Mouse (Mus musculus): ENCODE results near the gene Sgo2a. TPM values are rescaled to one million over a fixed set of nuclear protein-coding genes. Genes with fewer than 3 reads are reported as not detected.
"Not testable (repeated sequence)": the region's sequence is repeated elsewhere in the genome, so short reads cannot be mapped to it uniquely, and the experiment has no call there.

Gene Sgo2a
- polyA plus RNA-seq, 1 experiment: 4.3 TPM

GRCm38 (mm10) chr1:57989052-57989600 lies 6.6 kb upstream of the Sgo2a start:
- Histone ChIP-seq H3K79me2 (ENCODE audit: control insufficient read depth, insufficient read depth) (no peaks in the 10 kb centered on the region), H3K4me3 (ENCODE audit: insufficient read depth, poor library complexity, severe bottlenecking) (no peak overlapping the region), H3K36me3 (ENCODE audit: control insufficient read depth, insufficient read depth) (no peaks in the 10 kb centered on the region), H3K27me3 (ENCODE audit: control insufficient read depth, insufficient read depth, insufficient read length) (no peaks in the 10 kb centered on the region), H3ac (ENCODE audit: control insufficient read depth, insufficient read length, low read depth) (peak overlapping the region; percentile 18), H3K79me3 (ENCODE audit: low read depth) (no peaks in the 10 kb centered on the region)
- TF ChIP-seq CEBPB (IDR thresholded peaks at IDR 0.05; ENCODE audit: low read depth) (peak; percentile 90), CTCF (IDR thresholded peaks at IDR 0.05; ENCODE audit: control insufficient read depth, insufficient read depth, insufficient read length) (no peak), MYOD1 (IDR thresholded peaks at IDR 0.05; ENCODE audit: control insufficient read depth, insufficient read length, low read depth) (no peak), MAX (IDR thresholded peaks at IDR 0.05) (peak; percentile 52), USF1 (IDR thresholded peaks at IDR 0.05; ENCODE audit: low read depth) (no peak), MYOG (IDR thresholded peaks at IDR 0.05; ENCODE audit: control insufficient read depth, extremely low read depth, insufficient read length) (no peak), FOSL1 (IDR thresholded peaks at IDR 0.05; ENCODE audit: insufficient read depth, low read length, poor library complexity, severe bottlenecking) (no peak)

GRCm38 (mm10) chr1:57991277-57991676 lies 4.5 kb upstream of the Sgo2a start:
- no peak for TF ChIP-seq CEBPB (IDR thresholded peaks at IDR 0.05; ENCODE audit: low read depth)
- no peak for TF ChIP-seq CTCF (IDR thresholded peaks at IDR 0.05; ENCODE audit: control insufficient read depth, insufficient read depth, insufficient read length)
- no peak for TF ChIP-seq MYOD1 (IDR thresholded peaks at IDR 0.05; ENCODE audit: control insufficient read depth, insufficient read length, low read depth)
- TF ChIP-seq MYOG (IDR thresholded peaks at IDR 0.05; ENCODE audit: control insufficient read depth, extremely low read depth, insufficient read length): no peak
- TF ChIP-seq FOSL1 (IDR thresholded peaks at IDR 0.05; ENCODE audit: insufficient read depth, low read length, poor library complexity, severe bottlenecking): no peak
- no peak for TF ChIP-seq MAX (IDR thresholded peaks at IDR 0.05)
- H3K79me2 ChIP-seq (ENCODE audit: control insufficient read depth, insufficient read depth): peaks cover 6% of the 10 kb centered on the region
- H3K4me3 ChIP-seq (ENCODE audit: insufficient read depth, poor library complexity, severe bottlenecking): no peak overlapping the region
- H3K27me3 ChIP-seq (ENCODE audit: control insufficient read depth, insufficient read depth, insufficient read length): no peaks in the 10 kb centered on the region
- H3ac ChIP-seq (ENCODE audit: control insufficient read depth, insufficient read length, low read depth): no peak overlapping the region
- peaks cover 2% of the 10 kb centered on the region for H3K79me3 ChIP-seq (ENCODE audit: low read depth)
- no peaks in the 10 kb centered on the region for H3K36me3 ChIP-seq (ENCODE audit: control insufficient read depth, insufficient read depth)

- H3K79me3 ChIP-seq (ENCODE audit: low read depth): peaks cover 41% of the 10 kb centered on the region
- TF ChIP-seq CTCF (IDR thresholded peaks at IDR 0.05; ENCODE audit: control insufficient read depth, insufficient read depth, insufficient read length) (no peak), CEBPB (IDR thresholded peaks at IDR 0.05; ENCODE audit: low read depth) (no peak), MAX (IDR thresholded peaks at IDR 0.05) (no peak), USF1 (IDR thresholded peaks at IDR 0.05; ENCODE audit: low read depth) (no peak), MYOD1 (IDR thresholded peaks at IDR 0.05; ENCODE audit: control insufficient read depth, insufficient read length, low read depth) (no peak), FOSL1 (IDR thresholded peaks at IDR 0.05; ENCODE audit: insufficient read depth, low read length, poor library complexity, severe bottlenecking) (no peak)
- H3K4me3 ChIP-seq (ENCODE audit: insufficient read depth, poor library complexity, severe bottlenecking): peak overlapping the region; percentile 74
- H3K27me3 ChIP-seq (ENCODE audit: control insufficient read depth, insufficient read depth, insufficient read length): no peaks in the 10 kb centered on the region
- H3K36me3 ChIP-seq (ENCODE audit: control insufficient read depth, insufficient read depth): peaks cover 32% of the 10 kb centered on the region
- H3K79me2 ChIP-seq (ENCODE audit: control insufficient read depth, insufficient read depth): peaks cover 53% of the 10 kb centered on the region
- H3ac ChIP-seq (ENCODE audit: control insufficient read depth, insufficient read length, low read depth): peak overlapping the region; percentile 94
Observed at GRCm38 (mm10) chr1:57996133-57996615, 403 bp downstream of the Sgo2a start.

GRCm38 (mm10) chr1:57998146-57998545 lies 2.4 kb downstream of the Sgo2a start:
- no peak for TF ChIP-seq CTCF (IDR thresholded peaks at IDR 0.05; ENCODE audit: control insufficient read depth, insufficient read depth, insufficient read length)
- Histone ChIP-seq H3K79me2 (ENCODE audit: control insufficient read depth, insufficient read depth) (peaks cover 62% of the 10 kb centered on the region), H3K27me3 (ENCODE audit: control insufficient read depth, insufficient read depth, insufficient read length) (no peaks in the 10 kb centered on the region), H3ac (ENCODE audit: control insufficient read depth, insufficient read length, low read depth) (no peak overlapping the region), H3K36me3 (ENCODE audit: control insufficient read depth, insufficient read depth) (peaks cover 49% of the 10 kb centered on the region), H3K79me3 (ENCODE audit: low read depth) (peaks cover 45% of the 10 kb centered on the region), H3K4me3 (ENCODE audit: insufficient read depth, poor library complexity, severe bottlenecking) (no peak overlapping the region)

GRCm38 (mm10) chr1:58006388-58006787 lies 10.6 kb downstream of the Sgo2a start:
- peaks cover 50% of the 10 kb centered on the region for H3K36me3 ChIP-seq (ENCODE audit: control insufficient read depth, insufficient read depth)
- not testable (repeated sequence) for H3ac ChIP-seq (ENCODE audit: control insufficient read depth, insufficient read length, low read depth); H3K4me3 ChIP-seq (ENCODE audit: insufficient read depth, poor library complexity, severe bottlenecking); H3K27me3 ChIP-seq (ENCODE audit: control insufficient read depth, insufficient read depth, insufficient read length)
- peaks cover 52% of the 10 kb centered on the region for H3K79me2 ChIP-seq (ENCODE audit: control insufficient read depth, insufficient read depth)
- H3K79me3 ChIP-seq (ENCODE audit: low read depth): peaks cover 25% of the 10 kb centered on the region

GRCm38 (mm10) chr1:58018856-58019255 lies 23.1 kb downstream of the Sgo2a start, which contains the start of gene Kctd18:
TSS of gene Kctd18 (minus strand) at chr1:58018956.
- Histone ChIP-seq H3K4me3 (ENCODE audit: insufficient read depth, poor library complexity, severe bottlenecking) (no peak within 1 kb of the TSS), H3K27me3 (ENCODE audit: control insufficient read depth, insufficient read depth, insufficient read length) (no peaks in the 10 kb centered on the region), H3K79me2 (ENCODE audit: control insufficient read depth, insufficient read depth) (peaks cover 56% of the 10 kb centered on the region), H3K79me3 (ENCODE audit: low read depth) (peaks cover 20% of the 10 kb centered on the region), H3ac (ENCODE audit: control insufficient read depth, insufficient read length, low read depth) (no peak within 1 kb of the TSS), H3K36me3 (ENCODE audit: control insufficient read depth, insufficient read depth) (peaks cover 96% of the 10 kb centered on the region)
- TF ChIP-seq MYOG (IDR thresholded peaks at IDR 0.05; ENCODE audit: control insufficient read depth, extremely low read depth, insufficient read length) (no peak), USF1 (IDR thresholded peaks at IDR 0.05; ENCODE audit: low read depth) (no peak), FOSL1 (IDR thresholded peaks at IDR 0.05; ENCODE audit: insufficient read depth, low read length, poor library complexity, severe bottlenecking) (no peak), CEBPB (IDR thresholded peaks at IDR 0.05; ENCODE audit: low read depth) (no peak), MAX (IDR thresholded peaks at IDR 0.05) (no peak), CTCF (IDR thresholded peaks at IDR 0.05; ENCODE audit: control insufficient read depth, insufficient read depth, insufficient read length) (no peak), MYOD1 (IDR thresholded peaks at IDR 0.05; ENCODE audit: control insufficient read depth, insufficient read length, low read depth) (no peak)

Data from C2C12 (cell line).